Mouse (Mus musculus) erythroblast, embryonic 14.5 days (primary cell): ENCODE data around the gene Map4k2.

Source experiments
- GATA1 ChIP-seq: IDR thresholded peaks from 2 replicates; pipeline ENCODE4 v1.6.1; 2012; ENCODE audit warnings: low read length, inconsistent platforms, mixed read lengths
- TAL1 ChIP-seq: IDR thresholded peaks from 3 replicates; pipeline ENCODE4 v1.6.1; 2012; ENCODE audit warnings: low read length, inconsistent platforms, mixed read lengths

DNA sequence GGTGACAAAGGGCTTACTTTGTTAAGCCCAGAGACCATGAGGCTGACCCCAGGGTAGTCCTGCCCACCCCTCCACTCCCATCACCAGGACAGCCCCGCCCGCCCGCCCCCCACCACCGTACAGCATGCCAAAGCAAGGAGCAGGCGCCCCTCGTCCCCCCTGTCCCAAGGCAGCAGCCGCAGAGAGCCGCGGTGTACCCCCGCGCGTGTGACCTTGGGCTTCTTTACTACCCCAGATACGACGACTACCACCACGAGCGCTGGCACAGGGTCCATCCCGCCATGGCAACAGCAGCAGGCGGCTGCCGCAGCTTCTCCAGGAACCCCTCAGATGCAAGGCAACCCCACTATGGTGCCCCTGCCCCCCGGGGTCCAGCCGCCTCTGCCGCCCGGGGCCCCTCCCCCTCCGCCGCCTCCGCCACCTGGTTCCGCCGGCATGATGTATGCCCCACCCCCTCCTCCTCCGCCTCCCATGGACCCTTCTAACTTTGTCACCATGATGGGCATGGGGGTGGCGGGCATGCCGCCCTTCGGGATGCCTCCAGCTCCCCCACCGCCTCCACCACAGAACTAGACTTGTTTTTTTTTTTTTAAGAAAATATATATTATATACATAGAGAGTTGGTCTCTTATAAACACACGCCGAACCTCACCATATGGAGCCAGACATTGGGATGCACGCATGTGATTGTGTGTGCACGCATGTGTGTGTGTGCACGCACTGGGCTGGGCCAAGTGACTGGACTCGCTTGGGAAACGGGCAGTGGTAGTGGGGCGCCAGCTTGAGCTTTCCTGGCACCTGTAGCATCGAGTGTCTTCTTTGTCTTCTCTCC, 34.7 kb downstream of the Map4k2 start:
- TF ChIP-seq TAL1, result no peak
- no peak for TF ChIP-seq GATA1
